Mouse (Mus musculus): ENCODE results near the gene Prkce. TPM values are rescaled to one million over a fixed set of nuclear protein-coding genes. Genes with fewer than 3 reads are reported as not detected.

Gene Prkce
- polyA plus RNA-seq, 1 experiment, result not detected

- no peak for TF ChIP-seq CTCF (IDR thresholded peaks at IDR 0.05; ENCODE audit: insufficient read depth, low read depth, low read length)
- TF ChIP-seq POLR2A (IDR thresholded peaks at IDR 0.05; ENCODE audit: insufficient read depth, low read depth, low read length), result no peak
- Histone ChIP-seq H3K27ac (ENCODE audit: insufficient read depth, low read depth, low read length) (no peak overlapping the region), H3K4me3 (ENCODE audit: insufficient read depth, low read depth, low read length) (no peak overlapping the region), H3K4me1 (ENCODE audit: control insufficient read depth, insufficient read depth, low read length) (peaks cover 5% of the 10 kb centered on the region; the same call in 1 of the 2 replicates)
- WGBS, result 97% methylated on average over 1 of the region's 1 CpGs
Observed at GRCm38 (mm10) chr17:86398226-86398625, 230.6 kb downstream of the Prkce start.

- Histone ChIP-seq H3K27ac (ENCODE audit: insufficient read depth, low read depth, low read length) (no peak overlapping the region), H3K4me3 (ENCODE audit: insufficient read depth, low read depth, low read length) (no peak overlapping the region), H3K4me1 (ENCODE audit: control insufficient read depth, insufficient read depth, low read length) (peaks cover 16% of the 10 kb centered on the region)
- TF ChIP-seq POLR2A (IDR thresholded peaks at IDR 0.05; ENCODE audit: insufficient read depth, low read depth, low read length) (no peak), CTCF (IDR thresholded peaks at IDR 0.05; ENCODE audit: insufficient read depth, low read depth, low read length) (no peak)
- WGBS, result 45% methylated on average over 4 of the region's 4 CpGs
Observed at GRCm38 (mm10) chr17:86400032-86400431, 232.4 kb downstream of the Prkce start.

- Histone ChIP-seq H3K4me3 (ENCODE audit: insufficient read depth, low read depth, low read length) (no peak overlapping the region), H3K27ac (ENCODE audit: insufficient read depth, low read depth, low read length) (peak overlapping the region; percentile 96), H3K4me1 (ENCODE audit: control insufficient read depth, insufficient read depth, low read length) (peaks cover 21% of the 10 kb centered on the region)
- TF ChIP-seq POLR2A (IDR thresholded peaks at IDR 0.05; ENCODE audit: insufficient read depth, low read depth, low read length) (no peak), CTCF (IDR thresholded peaks at IDR 0.05; ENCODE audit: insufficient read depth, low read depth, low read length) (no peak)
- 24% methylated on average over 11 of the region's 11 CpGs for WGBS
Observed at GRCm38 (mm10) chr17:86404795-86405501, 237.4 kb downstream of the Prkce start.

GRCm38 (mm10) chr17:86405644-86406043 lies 238.1 kb downstream of the Prkce start:
- peaks cover 22% of the 10 kb centered on the region for H3K4me1 ChIP-seq (ENCODE audit: control insufficient read depth, insufficient read depth, low read length)
- H3K4me3 ChIP-seq (ENCODE audit: insufficient read depth, low read depth, low read length), result no peak overlapping the region
- TF ChIP-seq CTCF (IDR thresholded peaks at IDR 0.05; ENCODE audit: insufficient read depth, low read depth, low read length), result no peak
- peak overlapping the region; percentile 96; the same call in 1 of the 2 replicates for H3K27ac ChIP-seq (ENCODE audit: insufficient read depth, low read depth, low read length)
- 83% methylated on average over 8 of the region's 8 CpGs for WGBS

- Histone ChIP-seq H3K4me3 (ENCODE audit: insufficient read depth, low read depth, low read length) (no peak overlapping the region), H3K27ac (ENCODE audit: insufficient read depth, low read depth, low read length) (no peak overlapping the region), H3K4me1 (ENCODE audit: control insufficient read depth, insufficient read depth, low read length) (peaks cover 40% of the 10 kb centered on the region)
- TF ChIP-seq CTCF (IDR thresholded peaks at IDR 0.05; ENCODE audit: insufficient read depth, low read depth, low read length) (no peak), POLR2A (IDR thresholded peaks at IDR 0.05; ENCODE audit: insufficient read depth, low read depth, low read length) (no peak)
- 78% methylated on average over 8 of the region's 8 CpGs for WGBS
Observed at GRCm38 (mm10) chr17:86407921-86408613, 240.5 kb downstream of the Prkce start.

GRCm38 (mm10) chr17:86408614-86409006 lies 241.0 kb downstream of the Prkce start:
- TF ChIP-seq POLR2A (IDR thresholded peaks at IDR 0.05; ENCODE audit: insufficient read depth, low read depth, low read length) (no peak), CTCF (IDR thresholded peaks at IDR 0.05; ENCODE audit: insufficient read depth, low read depth, low read length) (no peak)
- peaks cover 40% of the 10 kb centered on the region for H3K4me1 ChIP-seq (ENCODE audit: control insufficient read depth, insufficient read depth, low read length)
- no peak overlapping the region for H3K4me3 ChIP-seq (ENCODE audit: insufficient read depth, low read depth, low read length)
- WGBS, result 91% methylated on average over 5 of the region's 5 CpGs
- no peak overlapping the region for H3K27ac ChIP-seq (ENCODE audit: insufficient read depth, low read depth, low read length)

- Histone ChIP-seq H3K27ac (ENCODE audit: insufficient read depth, low read depth, low read length) (no peak overlapping the region), H3K4me1 (ENCODE audit: control insufficient read depth, insufficient read depth, low read length) (peaks cover 36% of the 10 kb centered on the region), H3K4me3 (ENCODE audit: insufficient read depth, low read depth, low read length) (no peak overlapping the region)
- TF ChIP-seq CTCF (IDR thresholded peaks at IDR 0.05; ENCODE audit: insufficient read depth, low read depth, low read length), result no peak
- TF ChIP-seq POLR2A (IDR thresholded peaks at IDR 0.05; ENCODE audit: insufficient read depth, low read depth, low read length), result no peak
- 92% methylated on average over 8 of the region's 8 CpGs for WGBS
Observed at GRCm38 (mm10) chr17:86409485-86409884, 241.9 kb downstream of the Prkce start.

GRCm38 (mm10) chr17:86410496-86410895 lies 242.9 kb downstream of the Prkce start:
- WGBS, result 55% methylated on average over 12 of the region's 12 CpGs
- peaks cover 31% of the 10 kb centered on the region for H3K4me1 ChIP-seq (ENCODE audit: control insufficient read depth, insufficient read depth, low read length)
- no peak overlapping the region for H3K4me3 ChIP-seq (ENCODE audit: insufficient read depth, low read depth, low read length)
- TF ChIP-seq CTCF (IDR thresholded peaks at IDR 0.05; ENCODE audit: insufficient read depth, low read depth, low read length), result no peak
- no peak for TF ChIP-seq POLR2A (IDR thresholded peaks at IDR 0.05; ENCODE audit: insufficient read depth, low read depth, low read length)
- H3K27ac ChIP-seq (ENCODE audit: insufficient read depth, low read depth, low read length), result no peak overlapping the region

GRCm38 (mm10) chr17:86412141-86412540 lies 244.6 kb downstream of the Prkce start:
- no peak overlapping the region for H3K4me3 ChIP-seq (ENCODE audit: insufficient read depth, low read depth, low read length)
- peaks cover 43% of the 10 kb centered on the region for H3K4me1 ChIP-seq (ENCODE audit: control insufficient read depth, insufficient read depth, low read length)
- WGBS, result 76% methylated on average over 6 of the region's 6 CpGs
- TF ChIP-seq CTCF (IDR thresholded peaks at IDR 0.05; ENCODE audit: insufficient read depth, low read depth, low read length) (no peak), POLR2A (IDR thresholded peaks at IDR 0.05; ENCODE audit: insufficient read depth, low read depth, low read length) (no peak)
- H3K27ac ChIP-seq (ENCODE audit: insufficient read depth, low read depth, low read length), result peak overlapping the region; percentile 11; the same call in 1 of the 2 replicates
